Mouse (Mus musculus): ENCODE data around the gene Ets2. TPM values are rescaled to one million over a fixed set of nuclear protein-coding genes. Genes with fewer than 3 reads are reported as not detected.
A peak's percentile ranks its signal among the peaks of the same experiment; 100 is the strongest.

Gene Ets2
- total RNA-seq (2015) (9.9 and 12.1 TPM in 2 replicates), total RNA-seq (2017) (7.0 and 9.8 TPM in 2 replicates)

GRCm38 (mm10) chr16:95701802-95702561, at the start of gene Ets2:
Gene Ets2 (plus strand): TSS chr16:95702075.
- peak; percentile 87 for ATAC-seq (replicated peaks; ENCODE audit: poor library complexity)

GRCm38 (mm10) chr16:95654204-95654611, 47.7 kb upstream of the Ets2 start:
- no peak for ATAC-seq (replicated peaks; ENCODE audit: poor library complexity)

- ATAC-seq (replicated peaks; ENCODE audit: poor library complexity), result peak; percentile 53
Measured at GRCm38 (mm10) chr16:95656535-95656934, 45.3 kb upstream of the Ets2 start.

GRCm38 (mm10) chr16:95657187-95657586, 44.7 kb upstream of the Ets2 start:
- no peak for ATAC-seq (replicated peaks; ENCODE audit: poor library complexity)

- no peak for ATAC-seq (replicated peaks; ENCODE audit: poor library complexity)
Measured at GRCm38 (mm10) chr16:95657756-95658155, 44.1 kb upstream of the Ets2 start.

GRCm38 (mm10) chr16:95658836-95659430, 42.9 kb upstream of the Ets2 start:
- peak; percentile 94 for ATAC-seq (replicated peaks; ENCODE audit: poor library complexity)

- ATAC-seq (replicated peaks; ENCODE audit: poor library complexity), result peak; percentile 57; the same call in 1 of the 2 replicates
Measured at GRCm38 (mm10) chr16:95659461-95659860, 42.4 kb upstream of the Ets2 start.

GRCm38 (mm10) chr16:95660909-95661308, 41.0 kb upstream of the Ets2 start:
- ATAC-seq (replicated peaks; ENCODE audit: poor library complexity), result no peak

- no peak for ATAC-seq (replicated peaks; ENCODE audit: poor library complexity)
Measured at GRCm38 (mm10) chr16:95665472-95666131, 36.3 kb upstream of the Ets2 start.

- ATAC-seq (replicated peaks; ENCODE audit: poor library complexity), result no peak
Measured at GRCm38 (mm10) chr16:95666288-95666687, 35.6 kb upstream of the Ets2 start.

- ATAC-seq (replicated peaks; ENCODE audit: poor library complexity), result no peak
Measured at GRCm38 (mm10) chr16:95667395-95668150, 34.3 kb upstream of the Ets2 start.

- ATAC-seq (replicated peaks; ENCODE audit: poor library complexity), result no peak
Measured at GRCm38 (mm10) chr16:95668151-95668993, 33.5 kb upstream of the Ets2 start.

- ATAC-seq (replicated peaks; ENCODE audit: poor library complexity), result peak; percentile 90
Measured at GRCm38 (mm10) chr16:95674452-95674921, 27.4 kb upstream of the Ets2 start.

- no peak for ATAC-seq (replicated peaks; ENCODE audit: poor library complexity)
Measured at GRCm38 (mm10) chr16:95675212-95675611, 26.7 kb upstream of the Ets2 start.

GRCm38 (mm10) chr16:95676668-95677067, 25.2 kb upstream of the Ets2 start:
- ATAC-seq (replicated peaks; ENCODE audit: poor library complexity), result no peak

- no peak for ATAC-seq (replicated peaks; ENCODE audit: poor library complexity)
Measured at GRCm38 (mm10) chr16:95682431-95682892, 19.4 kb upstream of the Ets2 start.

- no peak for ATAC-seq (replicated peaks; ENCODE audit: poor library complexity)
Measured at GRCm38 (mm10) chr16:95685807-95686206, 16.1 kb upstream of the Ets2 start.

GRCm38 (mm10) chr16:95686246-95686645, 15.6 kb upstream of the Ets2 start:
- no peak for ATAC-seq (replicated peaks; ENCODE audit: poor library complexity)

- no peak for ATAC-seq (replicated peaks; ENCODE audit: poor library complexity)
Measured at GRCm38 (mm10) chr16:95686901-95687300, 15.0 kb upstream of the Ets2 start.

GRCm38 (mm10) chr16:95688010-95688409, 13.9 kb upstream of the Ets2 start:
- ATAC-seq (replicated peaks; ENCODE audit: poor library complexity), result no peak
